Mouse (Mus musculus) spleen, adult 12 weeks (tissue): Measurements from ENCODE around the gene Grip1.

Experiments
- DNase-seq: peaks from one replicate; pipeline ENCODE4 v3.0.0; 2022; ENCODE audit warnings: low spot score

Grip1 gene

GRCm38 (mm10) chr10:119761451-119762367, 308.1 kb downstream of the Grip1 start:
- DNase-seq, result no peak

- DNase-seq, result no peak
These were observed 325.2 kb downstream of the Grip1 start for GRCm38 (mm10) chr10:119778871-119779270.

GRCm38 (mm10) chr10:119779657-119780056, 326.0 kb downstream of the Grip1 start:
- DNase-seq, result no peak

- no peak for DNase-seq
These were observed 336.9 kb downstream of the Grip1 start for GRCm38 (mm10) chr10:119790507-119790906.

GRCm38 (mm10) chr10:119802421-119802820, 348.8 kb downstream of the Grip1 start:
- no peak for DNase-seq

GRCm38 (mm10) chr10:119803633-119804422, 350.2 kb downstream of the Grip1 start:
- DNase-seq, result no peak

- DNase-seq, result no peak
These were observed 350.8 kb downstream of the Grip1 start for GRCm38 (mm10) chr10:119804423-119804814.

- no peak for DNase-seq
These were observed 351.5 kb downstream of the Grip1 start for GRCm38 (mm10) chr10:119805082-119805481.

GRCm38 (mm10) chr10:119806151-119806550, 352.5 kb downstream of the Grip1 start:
- DNase-seq, result no peak

- DNase-seq, result no peak
These were observed 354.8 kb downstream of the Grip1 start for GRCm38 (mm10) chr10:119808384-119808783.

- DNase-seq, result no peak
These were observed 360.5 kb downstream of the Grip1 start for GRCm38 (mm10) chr10:119814087-119814486.

GRCm38 (mm10) chr10:119816001-119816400, 362.4 kb downstream of the Grip1 start:
- DNase-seq, result no peak

GRCm38 (mm10) chr10:119818381-119818780, 364.8 kb downstream of the Grip1 start:
- no peak for DNase-seq

- no peak for DNase-seq
These were observed 365.6 kb downstream of the Grip1 start for GRCm38 (mm10) chr10:119819102-119819681.

GRCm38 (mm10) chr10:119819740-119820139, 366.1 kb downstream of the Grip1 start:
- no peak for DNase-seq

- no peak for DNase-seq
These were observed 366.8 kb downstream of the Grip1 start for GRCm38 (mm10) chr10:119820428-119820827.

- no peak for DNase-seq
These were observed 370.1 kb downstream of the Grip1 start for GRCm38 (mm10) chr10:119823691-119824090.

GRCm38 (mm10) chr10:119824521-119824920, 370.9 kb downstream of the Grip1 start:
- no peak for DNase-seq

- no peak for DNase-seq
These were observed 376.8 kb downstream of the Grip1 start for GRCm38 (mm10) chr10:119830388-119830956.

GRCm38 (mm10) chr10:119831086-119831485, 377.5 kb downstream of the Grip1 start:
- DNase-seq, result no peak

GRCm38 (mm10) chr10:119833334-119833733, 379.7 kb downstream of the Grip1 start:
- no peak for DNase-seq

- no peak for DNase-seq
These were observed 380.5 kb downstream of the Grip1 start for GRCm38 (mm10) chr10:119834122-119834521.
